Mouse (Mus musculus): ENCODE results near the gene Itpr2.

DNA sequence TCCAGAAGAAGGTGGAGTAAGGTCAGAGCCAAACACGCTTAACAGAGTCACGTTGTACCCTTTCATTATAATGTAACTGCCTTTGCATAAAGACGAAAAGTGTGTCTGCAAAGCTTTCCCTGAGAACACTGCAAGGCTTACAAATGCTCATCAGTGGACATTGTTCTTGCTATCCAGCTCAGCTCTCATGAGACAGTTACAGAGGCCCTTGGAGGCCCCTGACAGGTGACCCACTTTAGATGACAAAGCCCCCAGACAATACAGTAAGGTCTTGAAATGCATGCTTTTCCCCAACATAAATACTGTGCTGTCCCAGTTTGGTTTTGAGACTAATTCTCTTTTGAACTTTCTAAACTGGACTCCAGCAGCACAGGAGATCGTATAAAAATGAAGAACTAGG, 27.9 kb downstream of the Itpr2 start:
- TF ChIP-seq GATA1 (IDR thresholded peaks at IDR 0.05; ENCODE audit: borderline replicate concordance, low read length) (no peak), FLI1 (IDR thresholded peaks at IDR 0.05; ENCODE audit: low read length) (no peak)

Data from megakaryocyte, embryonic 14.5 days (primary cell).